Mouse (Mus musculus): ENCODE data around the gene Pgls. TPM values are rescaled to one million over a fixed set of nuclear protein-coding genes. Genes with fewer than 3 reads are reported as not detected.

The Pgls gene
- polyA plus RNA-seq, 1 experiment from 2014 or later = 178 TPM

GRCm38 (mm10) chr8:71598841-71599240 lies 6.9 kb downstream of the Pgls start:
- no peak overlapping the region for H3K9ac ChIP-seq
- WGBS = 89% methylated on average over 5 of the region's 5 CpGs
- no peak overlapping the region for H3K4me3 ChIP-seq
- ATAC-seq (ENCODE audit: insufficient number of reproducible peaks, low FRiP score) = no peak
- peaks cover 28% of the 10 kb centered on the region for H3K4me1 ChIP-seq (replicated peaks)
- H3K4me2 ChIP-seq = no peak overlapping the region
- peaks cover 53% of the 10 kb centered on the region for H3K27me3 ChIP-seq (replicated peaks)
- H3K9me3 ChIP-seq (replicated peaks) = no peaks in the 10 kb centered on the region
- peaks cover 4% of the 10 kb centered on the region for H3K36me3 ChIP-seq
- H3K27ac ChIP-seq (ENCODE audit: poor library complexity, severe bottlenecking) = no peak overlapping the region

- Histone ChIP-seq H3K27me3 (replicated peaks) (peaks cover 72% of the 10 kb centered on the region), H3K9me3 (replicated peaks) (no peaks in the 10 kb centered on the region), H3K4me3 (peak overlapping the region; percentile 36), H3K4me2 (peak overlapping the region; percentile 67), H3K27ac (ENCODE audit: poor library complexity, severe bottlenecking) (no peak overlapping the region), H3K4me1 (replicated peaks) (peaks cover 17% of the 10 kb centered on the region), H3K9ac (peak overlapping the region; percentile 25; the same call in 1 of the 2 replicates), H3K36me3 (peaks cover 4% of the 10 kb centered on the region; the same call in 1 of the 2 replicates)
- WGBS = 4% methylated on average over 65 of the region's 65 CpGs
- ATAC-seq (ENCODE audit: insufficient number of reproducible peaks, low FRiP score) = peak; percentile 13; the same call in 1 of the 2 replicates
These were observed 10.1 kb downstream of the Pgls start for GRCm38 (mm10) chr8:71601939-71602665.

- 1% methylated on average over 32 of the region's 32 CpGs for WGBS
- Histone ChIP-seq H3K9ac (peak overlapping the region; percentile 25; the same call in 1 of the 2 replicates), H3K4me3 (peak overlapping the region; percentile 36), H3K27ac (ENCODE audit: poor library complexity, severe bottlenecking) (no peak overlapping the region), H3K4me1 (replicated peaks) (peaks cover 17% of the 10 kb centered on the region), H3K36me3 (peaks cover 4% of the 10 kb centered on the region; the same call in 1 of the 2 replicates), H3K4me2 (peak overlapping the region; percentile 67), H3K27me3 (replicated peaks) (peaks cover 72% of the 10 kb centered on the region), H3K9me3 (replicated peaks) (no peaks in the 10 kb centered on the region)
- ATAC-seq (ENCODE audit: insufficient number of reproducible peaks, low FRiP score) = peak; percentile 60
These were observed 10.8 kb downstream of the Pgls start for GRCm38 (mm10) chr8:71602666-71603334.

GRCm38 (mm10) chr8:71604021-71604420 lies 12.0 kb downstream of the Pgls start:
- H3K4me1 ChIP-seq (replicated peaks) = peaks cover 17% of the 10 kb centered on the region
- H3K36me3 ChIP-seq = peaks cover 2% of the 10 kb centered on the region; the same call in 1 of the 2 replicates
- no peak overlapping the region for H3K27ac ChIP-seq (ENCODE audit: poor library complexity, severe bottlenecking)
- H3K4me2 ChIP-seq = no peak overlapping the region
- peaks cover 66% of the 10 kb centered on the region for H3K27me3 ChIP-seq (replicated peaks)
- no peak overlapping the region for H3K4me3 ChIP-seq
- no peak overlapping the region for H3K9ac ChIP-seq
- 59% methylated on average over 7 of the region's 7 CpGs for WGBS
- no peak for ATAC-seq (ENCODE audit: insufficient number of reproducible peaks, low FRiP score)
- no peaks in the 10 kb centered on the region for H3K9me3 ChIP-seq (replicated peaks)

GRCm38 (mm10) chr8:71610822-71611651 lies 19.1 kb downstream of the Pgls start, which contains the start of gene Colgalt1:
Colgalt1 (plus strand) TSS chr8:71610998.
- peak; percentile 99 for ATAC-seq (ENCODE audit: insufficient number of reproducible peaks, low FRiP score)
- H3K27me3 ChIP-seq (replicated peaks) = no peaks in the 10 kb centered on the region
- H3K4me3 ChIP-seq = peak within 1 kb of the TSS; percentile 86
- peak within 1 kb of the TSS; percentile 83 for H3K4me2 ChIP-seq
- H3K9ac ChIP-seq = peak within 1 kb of the TSS; percentile 94
- H3K36me3 ChIP-seq = peaks cover 35% of the 10 kb centered on the region
- no peaks in the 10 kb centered on the region for H3K9me3 ChIP-seq (replicated peaks)
- H3K4me1 ChIP-seq (replicated peaks) = peaks cover 15% of the 10 kb centered on the region
- peak within 1 kb of the TSS; percentile 73; the same call in 1 of the 2 replicates for H3K27ac ChIP-seq (ENCODE audit: poor library complexity, severe bottlenecking)
- WGBS = under 1% methylated on average over 79 of the region's 82 CpGs

GRCm38 (mm10) chr8:71612141-71612540 lies 20.2 kb downstream of the Pgls start:
- H3K27ac ChIP-seq (ENCODE audit: poor library complexity, severe bottlenecking) = no peak overlapping the region
- 51% methylated on average over 5 of the region's 5 CpGs for WGBS

GRCm38 (mm10) chr8:71613418-71613817 lies 21.4 kb downstream of the Pgls start:
- H3K4me2 ChIP-seq = no peak overlapping the region
- peaks cover 59% of the 10 kb centered on the region for H3K36me3 ChIP-seq
- H3K4me1 ChIP-seq (replicated peaks) = peaks cover 15% of the 10 kb centered on the region
- H3K4me3 ChIP-seq = no peak overlapping the region
- H3K9ac ChIP-seq = no peak overlapping the region
- H3K9me3 ChIP-seq (replicated peaks) = no peaks in the 10 kb centered on the region
- ATAC-seq (ENCODE audit: insufficient number of reproducible peaks, low FRiP score) = no peak
- 52% methylated on average over 4 of the region's 4 CpGs for WGBS
- no peak overlapping the region for H3K27ac ChIP-seq (ENCODE audit: poor library complexity, severe bottlenecking)
- no peaks in the 10 kb centered on the region for H3K27me3 ChIP-seq (replicated peaks)

More at GRCm38 (mm10) chr8:71612141-71612540, 20.2 kb downstream of the Pgls start:
- H3K9ac ChIP-seq = peak overlapping the region; percentile 94
- no peaks in the 10 kb centered on the region for H3K9me3 ChIP-seq (replicated peaks)
- H3K36me3 ChIP-seq = peaks cover 46% of the 10 kb centered on the region
- H3K27me3 ChIP-seq (replicated peaks) = no peaks in the 10 kb centered on the region
- no peak for ATAC-seq (ENCODE audit: insufficient number of reproducible peaks, low FRiP score)
- H3K4me2 ChIP-seq = peak overlapping the region; percentile 83
- H3K4me1 ChIP-seq (replicated peaks) = peaks cover 15% of the 10 kb centered on the region
- H3K4me3 ChIP-seq = peak overlapping the region; percentile 86

GRCm38 (mm10) chr8:71619786-71620185 lies 27.8 kb downstream of the Pgls start:
- H3K4me2 ChIP-seq = no peak overlapping the region
- WGBS = 88% methylated on average over 2 of the region's 2 CpGs
- no peaks in the 10 kb centered on the region for H3K27me3 ChIP-seq (replicated peaks)
- no peak overlapping the region for H3K9ac ChIP-seq
- ATAC-seq (ENCODE audit: insufficient number of reproducible peaks, low FRiP score) = no peak
- H3K36me3 ChIP-seq = peaks cover 98% of the 10 kb centered on the region
- peaks cover 35% of the 10 kb centered on the region for H3K9me3 ChIP-seq (replicated peaks)
- no peaks in the 10 kb centered on the region for H3K4me1 ChIP-seq (replicated peaks)
- H3K4me3 ChIP-seq = no peak overlapping the region
- no peak overlapping the region for H3K27ac ChIP-seq (ENCODE audit: poor library complexity, severe bottlenecking)

- Histone ChIP-seq H3K27me3 (replicated peaks) (peaks cover 7% of the 10 kb centered on the region), H3K27ac (ENCODE audit: poor library complexity, severe bottlenecking) (no peak overlapping the region), H3K4me3 (no peak overlapping the region), H3K9me3 (replicated peaks) (peaks cover 35% of the 10 kb centered on the region), H3K4me1 (replicated peaks) (peaks cover 31% of the 10 kb centered on the region), H3K4me2 (no peak overlapping the region), H3K36me3 (peaks cover 64% of the 10 kb centered on the region), H3K9ac (no peak overlapping the region)
- 71% methylated on average over 1 of the region's 1 CpGs for WGBS
- no peak for ATAC-seq (ENCODE audit: insufficient number of reproducible peaks, low FRiP score)
These were observed 33.1 kb downstream of the Pgls start for GRCm38 (mm10) chr8:71625088-71625487.

- peaks cover 24% of the 10 kb centered on the region for H3K27me3 ChIP-seq (replicated peaks)
- H3K4me2 ChIP-seq = no peak overlapping the region
- peaks cover 31% of the 10 kb centered on the region for H3K4me1 ChIP-seq (replicated peaks)
- H3K9ac ChIP-seq = no peak overlapping the region
- WGBS = 82% methylated on average over 9 of the region's 9 CpGs
- H3K9me3 ChIP-seq (replicated peaks) = peaks cover 24% of the 10 kb centered on the region
- no peak overlapping the region for H3K4me3 ChIP-seq
- no peak overlapping the region for H3K27ac ChIP-seq (ENCODE audit: poor library complexity, severe bottlenecking)
- H3K36me3 ChIP-seq = peaks cover 47% of the 10 kb centered on the region
- ATAC-seq (ENCODE audit: insufficient number of reproducible peaks, low FRiP score) = no peak
These were observed 34.8 kb downstream of the Pgls start for GRCm38 (mm10) chr8:71626753-71627152.

All from heart, embryonic 12.5 days (tissue).